Mouse (Mus musculus) testis, adult 2 months (tissue): Measurements from ENCODE around the gene Rhbdd2.

Experiments used
- CTCF ChIP-seq: fragments of 200-500 bp; IDR thresholded peaks from 2 replicates; pipeline ENCODE4 v1.5.1; 2012; ENCODE audit warnings: low read depth, mild to moderate bottlenecking, inconsistent platforms, low read length, moderate library complexity; ENCODE audit not compliant: control insufficient read depth, insufficient read depth, insufficient replicate concordance
- POLR2A ChIP-seq: fragments of 200-500 bp; IDR thresholded peaks from 2 replicates; pipeline ENCODE4 v1.6.1; 2012; ENCODE audit warnings: low read depth, mild to moderate bottlenecking, inconsistent platforms, low read length, moderate library complexity; ENCODE audit not compliant: control insufficient read depth

DNA sequence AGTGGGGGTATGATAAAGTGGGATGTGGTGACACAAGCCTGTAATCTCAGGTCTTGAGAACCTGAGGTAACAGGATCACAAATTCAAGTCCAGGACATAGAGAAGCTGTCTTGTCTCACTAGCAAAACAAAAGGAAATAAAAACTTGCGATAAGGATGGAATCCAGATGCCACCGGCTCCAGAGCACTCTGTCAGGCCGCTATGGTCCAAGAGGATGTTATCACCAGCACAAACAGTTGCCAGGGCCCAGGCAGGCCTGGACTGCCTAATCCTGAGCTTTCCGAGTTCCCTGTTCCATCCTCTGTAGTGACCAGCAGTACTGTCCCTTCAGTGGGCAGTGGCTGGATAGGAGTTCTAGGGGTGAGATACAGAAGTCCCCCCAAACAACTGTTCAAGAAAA, 27.5 kb downstream of the Rhbdd2 start:
- no peak for TF ChIP-seq CTCF
- no peak for TF ChIP-seq POLR2A
